Mouse (Mus musculus): ENCODE data around the gene Def8. TPM values are rescaled to one million over a fixed set of nuclear protein-coding genes. Genes with fewer than 3 reads are reported as not detected.

Def8 gene
- polyA plus RNA-seq (2012; rRNA removed), result 7.1 and 8.0 TPM in 2 replicates
- 10.5 and 12.6 TPM in 2 replicates for polyA plus RNA-seq (2014; fragmentation: Nextera tagmentation; extraction: Ambion mirVana)

DNA sequence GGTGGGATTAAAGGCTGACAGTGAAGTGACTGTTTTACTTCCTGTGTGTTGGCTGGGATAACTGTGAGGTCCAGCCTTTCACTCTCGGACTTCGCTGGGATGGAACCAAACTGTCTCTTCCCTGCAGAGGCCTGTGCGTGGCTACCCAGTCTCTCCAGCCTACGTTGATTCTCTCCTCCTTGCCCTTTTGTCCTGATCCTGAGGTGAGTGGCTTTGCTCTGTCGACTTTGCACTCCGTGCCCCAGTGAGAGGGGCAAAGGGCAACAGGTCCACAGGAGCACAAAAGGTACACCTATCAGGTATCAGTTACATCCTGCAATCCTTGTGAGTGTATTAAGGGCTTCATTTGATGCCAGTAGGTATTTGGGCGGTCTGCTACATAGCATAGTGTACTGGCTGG, at the start of gene Def8:
TSS of gene Def8 (plus strand) at position 87 of the 400 bp plus-strand sequence.
- no peak for DNase-seq (ENCODE audit: low read depth in 3 of 3, low spot score in 3 of 3)

GRCm38 (mm10) chr8:123374239-123374578, 49.1 kb upstream of the Def8 start:
- WGBS (ENCODE audit: insufficient replicate concordance), result under 1% methylated on average over 20 of the region's 20 CpGs

More for the DNA sequence above, at the start of gene Def8:
- Histone ChIP-seq H3K9me3 (ENCODE audit: control insufficient read depth, low read length) (peaks cover 19% of the 10 kb centered on the region), H3K36me3 (replicated peaks; ENCODE audit: control insufficient read depth, insufficient read depth, low read depth) (no peaks in the 10 kb centered on the region), H3K27ac (no peak within 1 kb of the TSS), H3K4me1 (replicated peaks; ENCODE audit: control insufficient read depth in 2 of 2, insufficient read depth in 2 of 2, low read length in 1 of 2) (no peaks in the 10 kb centered on the region; a peak in 1 of 4 replicates), H3K4me2 (ENCODE audit: low read depth) (peak within 1 kb of the TSS; percentile 62), H3K9ac (replicated peaks) (no peak within 1 kb of the TSS), H3K4me3 (ENCODE audit: insufficient read depth in 1 of 2, low read depth in 2 of 2, low read length in 2 of 2) (peak within 1 kb of the TSS; percentile 7 to 15; a peak in 2 of 4 replicates), H3K27me3 (ENCODE audit: control insufficient read depth, insufficient read depth, low read length) (no peaks in the 10 kb centered on the region)
- TF ChIP-seq CTCF (IDR thresholded peaks at IDR 0.05; ENCODE audit: low read depth) (no peak), EP300 (IDR thresholded peaks at IDR 0.05; ENCODE audit: low read depth) (no peak)
- no peak for ATAC-seq (ENCODE audit: insufficient read depth)
- 59% methylated on average over 7 of the region's 7 CpGs for WGBS (ENCODE audit: insufficient replicate concordance)

GRCm38 (mm10) chr8:123375701-123376100, 47.6 kb upstream of the Def8 start:
- ATAC-seq (ENCODE audit: insufficient read depth), result no peak
- no peak for TF ChIP-seq CTCF (IDR thresholded peaks at IDR 0.05; ENCODE audit: low read depth)
- TF ChIP-seq EP300 (IDR thresholded peaks at IDR 0.05; ENCODE audit: low read depth), result no peak
- no peak overlapping the region for H3K4me2 ChIP-seq (ENCODE audit: low read depth)
- H3K36me3 ChIP-seq (replicated peaks; ENCODE audit: control insufficient read depth, insufficient read depth, low read depth), result no peaks in the 10 kb centered on the region; the same call in 1 of the 2 replicates
- H3K9me3 ChIP-seq (ENCODE audit: control insufficient read depth, low read length), result no peaks in the 10 kb centered on the region
- DNase-seq (ENCODE audit: low read depth in 3 of 3, low spot score in 3 of 3), result no peak
- H3K9ac ChIP-seq (replicated peaks), result no peak overlapping the region
- WGBS (ENCODE audit: insufficient replicate concordance), result 80% methylated on average over 10 of the region's 10 CpGs
- no peak overlapping the region for H3K27ac ChIP-seq
- no peak overlapping the region for H3K4me3 ChIP-seq (ENCODE audit: insufficient read depth in 1 of 2, low read depth in 2 of 2, low read length in 2 of 2)
- no peaks in the 10 kb centered on the region for H3K27me3 ChIP-seq (ENCODE audit: control insufficient read depth, insufficient read depth, low read length)
- peaks cover 9 to 11% of the 10 kb centered on the region in 2 experiments for H3K4me1 ChIP-seq (replicated peaks; ENCODE audit: control insufficient read depth in 2 of 2, insufficient read depth in 2 of 2, low read length in 1 of 2)

More at GRCm38 (mm10) chr8:123374239-123374578, 49.1 kb upstream of the Def8 start:
- Histone ChIP-seq H3K9ac (replicated peaks) (peak overlapping the region; percentile 90), H3K9me3 (ENCODE audit: control insufficient read depth, low read length) (no peaks in the 10 kb centered on the region), H3K27me3 (ENCODE audit: control insufficient read depth, insufficient read depth, low read length) (no peaks in the 10 kb centered on the region), H3K4me1 (replicated peaks; ENCODE audit: control insufficient read depth in 2 of 2, insufficient read depth in 2 of 2, low read length in 1 of 2) (peaks cover 9 to 11% of the 10 kb centered on the region in 2 experiments), H3K4me3 (ENCODE audit: insufficient read depth in 1 of 2, low read depth in 2 of 2, low read length in 2 of 2) (peak overlapping the region; percentile 79 to 97), H3K4me2 (ENCODE audit: low read depth) (peak overlapping the region; percentile 94), H3K36me3 (replicated peaks; ENCODE audit: control insufficient read depth, insufficient read depth, low read depth) (no peaks in the 10 kb centered on the region; the same call in 1 of the 2 replicates), H3K27ac (peak overlapping the region; percentile 81)
- DNase-seq (ENCODE audit: low read depth in 3 of 3, low spot score in 3 of 3), result peak; percentile 81 to 83 (median 82)
- peak; percentile 75 for ATAC-seq (ENCODE audit: insufficient read depth)
- TF ChIP-seq EP300 (IDR thresholded peaks at IDR 0.05; ENCODE audit: low read depth), result no peak
- no peak for TF ChIP-seq CTCF (IDR thresholded peaks at IDR 0.05; ENCODE audit: low read depth)

GRCm38 (mm10) chr8:123376106-123376505, 47.2 kb upstream of the Def8 start:
- no peak overlapping the region for H3K9ac ChIP-seq (replicated peaks)
- H3K27me3 ChIP-seq (ENCODE audit: control insufficient read depth, insufficient read depth, low read length), result no peaks in the 10 kb centered on the region
- ATAC-seq (ENCODE audit: insufficient read depth), result no peak
- TF ChIP-seq EP300 (IDR thresholded peaks at IDR 0.05; ENCODE audit: low read depth) (no peak), CTCF (IDR thresholded peaks at IDR 0.05; ENCODE audit: low read depth) (no peak)
- no peak overlapping the region for H3K4me3 ChIP-seq (ENCODE audit: insufficient read depth in 1 of 2, low read depth in 2 of 2, low read length in 2 of 2)
- no peak overlapping the region for H3K27ac ChIP-seq
- no peak for DNase-seq (ENCODE audit: low read depth in 3 of 3, low spot score in 3 of 3)
- H3K9me3 ChIP-seq (ENCODE audit: control insufficient read depth, low read length), result no peaks in the 10 kb centered on the region
- H3K4me1 ChIP-seq (replicated peaks; ENCODE audit: control insufficient read depth in 2 of 2, insufficient read depth in 2 of 2, low read length in 1 of 2), result peaks cover 9 to 11% of the 10 kb centered on the region in 2 experiments
- WGBS (ENCODE audit: insufficient replicate concordance), result 63% methylated on average over 8 of the region's 8 CpGs
- H3K36me3 ChIP-seq (replicated peaks; ENCODE audit: control insufficient read depth, insufficient read depth, low read depth), result no peaks in the 10 kb centered on the region; the same call in 1 of the 2 replicates
- H3K4me2 ChIP-seq (ENCODE audit: low read depth), result no peak overlapping the region

DNA sequence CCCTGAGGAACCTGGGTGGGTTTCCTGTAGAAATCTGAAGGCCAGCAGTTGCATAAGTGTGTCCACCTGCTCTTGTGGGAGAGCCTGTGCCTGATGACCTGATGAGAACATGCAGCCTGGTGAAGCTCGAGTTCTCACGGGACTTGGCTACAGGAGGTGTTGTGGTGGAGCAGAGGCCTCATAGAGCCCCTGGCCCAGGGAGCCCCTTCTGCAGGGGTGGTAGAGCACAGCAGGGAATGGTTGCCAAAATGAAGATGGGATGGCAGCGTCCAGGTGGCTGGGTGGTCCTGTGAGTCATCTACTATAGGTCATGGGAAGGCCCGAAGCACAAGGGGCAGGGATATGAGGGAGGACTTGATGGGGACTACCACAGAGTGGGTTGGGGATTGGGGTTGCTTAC, 41.6 kb upstream of the Def8 start:
- no peaks in the 10 kb centered on the region for H3K9me3 ChIP-seq (ENCODE audit: control insufficient read depth, low read length)
- no peak for ATAC-seq (ENCODE audit: insufficient read depth)
- 77% methylated on average over 4 of the region's 4 CpGs for WGBS (ENCODE audit: insufficient replicate concordance)
- H3K27ac ChIP-seq, result no peak overlapping the region
- H3K27me3 ChIP-seq (ENCODE audit: control insufficient read depth, insufficient read depth, low read length), result no peaks in the 10 kb centered on the region
- no peak overlapping the region for H3K4me3 ChIP-seq (ENCODE audit: insufficient read depth in 1 of 2, low read depth in 2 of 2, low read length in 2 of 2)
- peaks cover 22% of the 10 kb centered on the region for H3K36me3 ChIP-seq (replicated peaks; ENCODE audit: control insufficient read depth, insufficient read depth, low read depth)
- no peaks in the 10 kb centered on the region for H3K4me1 ChIP-seq (replicated peaks; ENCODE audit: control insufficient read depth in 2 of 2, insufficient read depth in 2 of 2, low read length in 1 of 2)
- no peak for DNase-seq (ENCODE audit: low read depth in 3 of 3, low spot score in 3 of 3)
- TF ChIP-seq EP300 (IDR thresholded peaks at IDR 0.05; ENCODE audit: low read depth) (no peak), CTCF (IDR thresholded peaks at IDR 0.05; ENCODE audit: low read depth) (no peak)
- H3K4me2 ChIP-seq (ENCODE audit: low read depth), result no peak overlapping the region
- H3K9ac ChIP-seq (replicated peaks), result no peak overlapping the region

All from liver, embryonic 14.5 days (tissue).